ENCODE assay signal across 13 mouse cellular contexts in genomic region chr19:56664944-56665663, GRCm38 (mm10). TPM values are rescaled to one million over a fixed set of nuclear protein-coding genes. Genes with fewer than 3 reads are reported as not detected.
A peak's percentile ranks its signal among the peaks of the same experiment; 100 is the strongest.
DNase-seq lines count a peak whose midpoint lies in the region; ATAC-seq and TF ChIP-seq lines count a peak whose summit lies in the region.
"Had no signal": no experiment of that assay in that cellular context is flagged by ENCODE, and none has a peak within 500 bp of the region (broad histone marks: within the 10 kb centered on the region; RNA-seq: fewer than 3 reads in every experiment).

No protein-coding gene starts in this region.

- no peak overlapping the region for H3K4me2 ChIP-seq in heart, postnatal 0 days (ENCODE audit: low read depth, low read length)
- H3K4me2 ChIP-seq in neural tube, embryonic 15.5 days = no peak overlapping the region
- H3K4me2 ChIP-seq: kidney, embryonic 15.5 days had no signal

- no peak for TF ChIP-seq EP300 in heart, postnatal 0 days (IDR thresholded peaks at IDR 0.05; ENCODE audit: low read depth)

- H3K4me3 ChIP-seq in heart, postnatal 0 days (ENCODE audit: low read depth, low read length) = no peak overlapping the region
- no peak overlapping the region for H3K4me3 ChIP-seq in neural tube, embryonic 15.5 days (replicated peaks)
- H3K4me3 ChIP-seq: forebrain, embryonic 10.5 days; kidney, embryonic 15.5 days had no signal

- no peak for ATAC-seq in heart, postnatal 0 days (ENCODE audit: insufficient read depth, low read depth)
- ATAC-seq in neural tube, embryonic 15.5 days (ENCODE audit: low FRiP score) = peak; percentile 28; the same call in 1 of the 2 replicates

- H3K9ac ChIP-seq in heart, postnatal 0 days (replicated peaks; ENCODE audit: low read depth, low read length) = no peak overlapping the region
- H3K9ac ChIP-seq in neural tube, embryonic 15.5 days (replicated peaks) = no peak overlapping the region
- H3K9ac ChIP-seq: kidney, embryonic 15.5 days had no signal

- no peak for DNase-seq in heart, postnatal 0 days (ENCODE audit: low spot score)
- DNase-seq in heart, adult 9 months (ENCODE audit: low spot score in 2 of 2) = no peak
- DNase-seq in neural tube, embryonic 10.5 days (ENCODE audit: extremely low spot score, low spot score) = no peak
- peak; percentile 60 for DNase-seq in fibroblast of lung, adult 2 months (ENCODE audit: low read depth)
- DNase-seq in left cerebral cortex, postnatal 4 days = no peak
- DNase-seq in right cerebral cortex, adult 2 months (ENCODE audit: low spot score in 2 of 2) = no peak
- DNase-seq: adrenal gland, postnatal 14 days; liver; thymus, adult 2 months had no signal

- peaks cover 19% of the 10 kb centered on the region; the same call in 1 of the 2 replicates for H3K4me1 ChIP-seq in heart, postnatal 0 days (ENCODE audit: control insufficient read depth, insufficient read depth)
- peaks cover 9% of the 10 kb centered on the region; the same call in 1 of the 2 replicates for H3K4me1 ChIP-seq in neural tube, embryonic 15.5 days

- H3K9me3 ChIP-seq in heart, postnatal 0 days (replicated peaks; ENCODE audit: control insufficient read depth, low read length) = no peaks in the 10 kb centered on the region
- H3K9me3 ChIP-seq in neural tube, embryonic 15.5 days (replicated peaks) = no peaks in the 10 kb centered on the region
- H3K9me3 ChIP-seq: forebrain, embryonic 10.5 days; kidney, embryonic 15.5 days had no signal

- no peaks in the 10 kb centered on the region for H3K36me3 ChIP-seq in heart, postnatal 0 days (replicated peaks; ENCODE audit: control insufficient read depth, insufficient read depth, low read length)
- no peaks in the 10 kb centered on the region for H3K36me3 ChIP-seq in neural tube, embryonic 15.5 days
- H3K36me3 ChIP-seq: forebrain, embryonic 10.5 days; kidney, embryonic 15.5 days had no signal

- no peaks in the 10 kb centered on the region for H3K27me3 ChIP-seq in heart, postnatal 0 days (ENCODE audit: control insufficient read depth, insufficient read depth, low read length)
- H3K27me3 ChIP-seq in neural tube, embryonic 15.5 days (replicated peaks) = no peaks in the 10 kb centered on the region

- TF ChIP-seq CTCF in heart, postnatal 0 days (IDR thresholded peaks at IDR 0.05; ENCODE audit: low read depth) = no peak

- H3K27ac ChIP-seq in heart, postnatal 0 days (ENCODE audit: low read depth) = peak overlapping the region; percentile 22; the same call in 1 of the 2 replicates
- H3K27ac ChIP-seq in neural tube, embryonic 15.5 days (replicated peaks) = peak overlapping the region; percentile 54; the same call in 1 of the 2 replicates
- H3K27ac ChIP-seq: kidney, embryonic 15.5 days; macrophage had no signal

- intact Hi-C loops in left cerebral cortex, postnatal 4 days (cut with DNase I) = no loop called here

- WGBS in heart, postnatal 0 days = 77% methylated on average over 7 of the region's 7 CpGs
- 60% methylated on average over 7 of the region's 7 CpGs for WGBS in neural tube, embryonic 15.5 days

RNA-seq across cellular contexts. Expression of gene Adrb1, which starts 56.9 kb away (rescaled TPM):
- total RNA-seq in heart, postnatal 0 days (2014; rRNA removed; ENCODE audit: low replicate concordance) = 30.2 and 31.3 TPM in 2 replicates
- 10.9 and 11.7 TPM in 2 replicates for polyA plus RNA-seq in heart, postnatal 0 days (2015; fragmentation: Nextera tagmentation; extraction: Ambion mirVana)
- polyA plus RNA-seq in neural tube, embryonic 15.5 days (2015; fragmentation: Nextera tagmentation; extraction: Ambion mirVana) = 1.0 and 1.1 TPM in 2 replicates
- total RNA-seq in left cerebral cortex, postnatal 4 days (2021) = 10 to 100 TPM; 10.4 to 12.2 TPM
